Mouse (Mus musculus) ES-Bruce4 (cell line): ENCODE data around the gene Gns.

Experiments used
- CTCF ChIP-seq: IDR thresholded peaks from one replicate; pipeline ENCODE4 v1.8.1; 2011; ENCODE audit warnings: low read depth, low read length
- EP300 ChIP-seq: IDR thresholded peaks from 2 replicates; pipeline ENCODE4 v1.6.1; 2011; ENCODE audit warnings: low read depth, low read length; ENCODE audit not compliant: insufficient read depth
- POLR2A ChIP-seq: IDR thresholded peaks from one replicate; pipeline ENCODE4 v1.8.1; 2011; ENCODE audit warnings: low read length; ENCODE audit not compliant: insufficient read depth

DNA sequence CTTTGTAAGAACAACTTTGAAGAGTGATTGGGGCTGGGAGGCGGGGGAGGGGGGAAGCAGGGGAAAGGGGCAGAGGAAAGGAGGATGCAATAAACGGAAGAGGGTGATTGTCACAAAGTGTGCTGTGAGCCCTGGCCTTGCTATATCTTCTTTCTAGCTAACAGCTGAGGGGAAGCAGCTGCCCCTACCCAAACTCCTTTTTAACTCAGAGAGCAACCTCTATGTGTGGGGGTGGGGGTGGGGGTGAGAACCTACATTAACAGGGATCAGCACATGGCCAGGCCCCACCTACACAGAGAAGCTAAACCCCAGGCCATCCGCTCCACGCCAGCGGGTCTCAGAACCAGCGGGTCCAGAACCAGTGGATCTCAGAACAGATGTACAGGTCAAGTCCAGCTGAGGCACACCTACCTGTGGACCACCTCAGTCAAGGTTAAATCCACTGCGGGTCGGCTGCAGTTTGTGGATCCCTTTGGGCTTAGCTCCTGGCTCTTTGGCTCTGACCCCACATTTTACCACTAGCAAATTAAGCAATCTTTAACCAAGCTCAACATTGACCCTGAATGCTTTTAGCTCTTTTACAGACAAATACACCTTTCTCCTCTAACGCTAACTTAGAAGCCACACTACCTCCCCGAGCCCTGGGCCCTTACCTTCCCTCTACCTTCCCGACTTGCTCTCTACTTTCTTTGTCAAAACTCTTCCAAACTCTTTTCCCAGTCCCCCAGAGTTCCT lies 47.0 kb downstream of the Gns start:
- TF ChIP-seq CTCF (no peak), POLR2A (no peak), EP300 (no peak)
